Mouse (Mus musculus) left cerebral cortex, postnatal 4 days (tissue): ENCODE data around the gene Cdkn3. TPM values are rescaled to one million over a fixed set of nuclear protein-coding genes. Genes with fewer than 3 reads are reported as not detected.
A peak's percentile ranks its signal among the peaks of the same experiment; 100 is the strongest.
"Not testable (repeated sequence)": the region's sequence is repeated elsewhere in the genome, so short reads cannot be mapped to it uniquely, and the experiment has no call there.

Experiments
- DNase-seq: peaks from one replicate; pipeline ENCODE4 v3.0.0-alpha.2; 2022
- intact Hi-C: fragments of 180-260 bp; cut with DNase I; formaldehyde crosslinking; loops from one replicate; pipeline ENCODE4 v1.15.1; 2025
- total RNA-seq, 2 experiments: library from RNA; stranded (reverse); gene quantifications; 2 replicates each; pipeline ENCODE4 v1.2.3; 2021

The Cdkn3 gene
- 1 to 10 TPM; 3.0 to 5.1 TPM for total RNA-seq

DNA sequence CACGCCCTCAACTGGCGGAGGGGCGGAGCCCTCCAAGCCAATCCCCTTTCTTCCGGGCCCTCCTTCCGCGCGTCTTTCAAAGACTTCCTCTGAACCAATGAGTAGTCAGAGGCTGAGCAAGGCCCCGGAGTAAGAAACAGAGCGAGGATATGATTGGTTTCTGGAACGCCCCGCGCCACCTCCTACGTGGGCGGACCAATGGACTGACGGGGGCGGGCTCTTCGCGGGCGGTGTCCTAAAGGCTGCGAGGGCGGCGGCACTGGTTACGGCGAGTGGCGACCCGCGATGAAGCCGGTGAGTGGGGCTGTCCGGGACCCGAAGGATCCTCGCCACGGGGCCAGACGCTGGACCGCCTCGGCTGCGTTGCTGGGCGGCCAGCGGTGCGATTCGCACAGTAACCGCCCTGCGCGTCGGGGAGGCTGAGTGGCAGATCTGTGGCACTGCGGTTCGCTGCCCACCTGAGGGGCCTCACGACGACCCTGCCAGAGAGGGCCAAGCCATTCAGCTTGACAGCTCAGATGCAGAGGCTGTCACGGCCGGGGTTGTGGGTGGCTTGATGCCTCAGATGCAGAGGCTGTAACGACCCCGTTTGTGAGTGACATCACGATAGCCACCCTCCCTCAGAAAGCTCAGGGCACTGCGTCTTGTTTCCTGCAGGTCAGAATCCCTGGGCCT, at the start of gene Cdkn3:
Gene Cdkn3, plus strand, starts transcription at position 187 of the 675 bp plus-strand sequence.
- peak; percentile 86 for DNase-seq
- intact Hi-C loops: no loop called here

DNA sequence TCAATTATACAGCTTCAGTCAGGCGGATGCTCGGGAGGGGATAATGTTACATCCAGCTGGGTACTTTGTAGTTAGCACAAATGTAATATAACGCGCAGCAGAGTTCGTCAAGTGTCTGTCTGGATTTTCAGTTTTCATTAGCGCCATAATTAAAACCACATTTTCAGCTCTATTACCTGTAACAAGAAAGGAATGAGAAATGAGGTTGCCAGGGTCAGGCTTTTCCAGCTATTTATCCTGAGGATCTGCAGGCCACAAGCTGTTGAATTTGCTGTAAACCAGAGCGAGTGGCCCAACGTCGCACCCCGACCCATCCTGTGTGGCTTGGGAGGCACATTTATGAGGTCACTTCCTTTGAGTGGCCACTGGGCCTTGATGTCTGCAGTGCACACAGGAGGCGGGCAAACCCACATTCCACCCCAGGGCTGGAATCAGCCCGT, 41.8 kb upstream of the Cdkn3 start:
- intact Hi-C loops: no loop called here
- no peak for DNase-seq

DNA sequence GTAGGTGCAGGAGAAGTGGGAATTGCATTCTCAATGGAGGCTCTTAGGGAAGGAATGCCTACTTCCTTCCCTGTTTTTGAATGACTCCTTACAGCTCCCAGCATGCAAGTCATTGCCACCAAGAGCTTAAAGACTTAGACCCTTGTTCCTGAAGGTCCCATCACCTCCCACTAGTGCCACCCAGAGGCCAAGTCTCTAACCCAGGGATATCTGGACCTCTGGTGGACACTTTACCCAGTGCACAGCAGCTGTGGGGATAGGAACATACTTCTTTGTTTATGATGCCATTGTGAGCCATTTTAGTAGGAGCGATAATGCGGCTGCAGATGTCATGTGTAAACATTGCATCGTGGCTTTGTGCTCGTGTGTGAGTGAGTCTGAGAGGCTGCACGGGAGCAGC, 38.3 kb upstream of the Cdkn3 start:
- peak; percentile 34 for DNase-seq
- intact Hi-C loops: loop anchor here (10.0 kb wide), 2 partner anchors 847 to 947 kb away; no protein-coding TSS in a partner anchor

DNA sequence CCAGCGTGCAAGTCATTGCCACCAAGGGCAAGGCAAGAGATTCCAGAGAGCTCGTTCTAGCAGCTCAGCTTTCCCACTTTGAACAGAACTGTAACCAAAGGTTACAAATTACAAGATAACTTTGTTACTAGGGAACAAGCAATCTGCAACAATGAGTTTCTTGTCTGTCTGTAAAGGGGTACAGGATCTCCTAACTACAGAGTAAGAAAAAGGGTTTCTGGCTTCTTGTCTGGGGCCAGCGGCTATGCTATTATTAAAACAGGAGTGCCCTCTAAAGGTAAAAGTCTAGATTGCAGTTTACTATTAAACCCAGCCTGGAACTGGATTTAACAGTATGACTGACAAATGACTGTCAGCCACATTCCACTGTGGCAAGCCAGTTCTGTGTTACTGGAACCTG, 36.5 kb upstream of the Cdkn3 start:
- DNase-seq: no peak
- intact Hi-C loops: loop anchor here (10.0 kb wide), 2 partner anchors 849 to 949 kb away; no protein-coding TSS in a partner anchor

DNA sequence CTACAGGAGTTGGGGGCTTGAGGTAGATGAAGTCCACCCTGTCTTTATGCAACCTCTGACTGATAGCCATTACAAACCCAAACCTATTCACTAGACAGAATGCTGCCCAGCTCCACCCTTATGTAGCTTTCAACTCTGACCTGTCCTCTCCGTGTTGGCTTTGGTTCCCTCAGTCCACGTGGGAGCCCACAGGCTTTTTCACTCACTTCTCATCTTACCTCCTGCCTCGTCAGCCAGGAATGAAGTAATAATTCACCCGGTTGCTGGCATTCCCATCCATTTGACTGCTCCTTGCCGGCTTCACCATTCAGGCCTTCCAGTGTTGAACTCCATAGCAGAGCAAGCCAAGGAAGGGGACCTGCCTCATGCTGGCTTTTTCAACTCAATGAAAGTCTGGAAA, 35.4 kb upstream of the Cdkn3 start:
- intact Hi-C loops: loop anchor here (5.0 to 10.0 kb wide), 3 partner anchors 733 to 950 kb away; no protein-coding TSS in a partner anchor

DNA sequence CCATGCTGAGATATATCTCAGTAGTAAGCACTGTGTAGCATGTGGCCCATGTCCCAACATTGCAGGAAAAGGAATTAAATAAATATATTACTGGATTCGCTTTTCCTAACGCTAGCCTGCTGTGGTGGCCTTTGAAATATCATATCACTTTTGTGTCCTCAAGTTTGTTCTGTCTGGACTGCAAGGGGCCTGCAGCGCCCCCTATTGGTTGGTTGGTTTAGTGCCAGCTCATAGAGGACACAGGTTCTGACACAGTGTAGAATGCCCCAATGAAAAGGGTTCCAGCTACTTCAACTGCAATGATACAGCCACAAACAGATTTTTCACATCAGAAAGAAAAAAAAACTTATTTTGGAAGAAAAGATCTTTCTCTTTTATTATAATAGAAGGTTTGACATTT, 34.6 kb upstream of the Cdkn3 start:
- intact Hi-C loops: loop anchor here (5.0 to 10.0 kb wide), 3 partner anchors 733 to 951 kb away; no protein-coding TSS in a partner anchor
- peak; percentile 34 for DNase-seq

More for the DNA sequence above, 35.4 kb upstream of the Cdkn3 start:
- no peak for DNase-seq

DNA sequence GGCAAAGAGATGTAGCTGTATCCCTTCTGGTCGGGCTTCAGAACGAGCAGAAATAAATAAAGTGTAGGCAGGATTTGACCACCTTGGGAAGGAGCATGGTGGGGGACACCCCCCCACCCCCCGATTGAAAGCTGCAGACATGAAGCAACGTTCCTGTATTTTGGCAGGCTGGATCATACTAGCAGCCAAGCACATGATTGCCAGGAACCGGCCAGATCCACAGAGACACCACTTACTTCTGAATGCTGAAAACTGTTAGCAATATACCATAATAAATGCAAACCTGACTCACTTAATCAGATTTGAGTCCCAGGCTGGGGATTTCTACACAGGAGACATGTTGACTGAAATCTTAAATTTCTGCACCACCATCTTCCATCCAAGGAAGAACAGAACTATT, 26.1 kb upstream of the Cdkn3 start:
- intact Hi-C loops: no loop called here
- DNase-seq: no peak

DNA sequence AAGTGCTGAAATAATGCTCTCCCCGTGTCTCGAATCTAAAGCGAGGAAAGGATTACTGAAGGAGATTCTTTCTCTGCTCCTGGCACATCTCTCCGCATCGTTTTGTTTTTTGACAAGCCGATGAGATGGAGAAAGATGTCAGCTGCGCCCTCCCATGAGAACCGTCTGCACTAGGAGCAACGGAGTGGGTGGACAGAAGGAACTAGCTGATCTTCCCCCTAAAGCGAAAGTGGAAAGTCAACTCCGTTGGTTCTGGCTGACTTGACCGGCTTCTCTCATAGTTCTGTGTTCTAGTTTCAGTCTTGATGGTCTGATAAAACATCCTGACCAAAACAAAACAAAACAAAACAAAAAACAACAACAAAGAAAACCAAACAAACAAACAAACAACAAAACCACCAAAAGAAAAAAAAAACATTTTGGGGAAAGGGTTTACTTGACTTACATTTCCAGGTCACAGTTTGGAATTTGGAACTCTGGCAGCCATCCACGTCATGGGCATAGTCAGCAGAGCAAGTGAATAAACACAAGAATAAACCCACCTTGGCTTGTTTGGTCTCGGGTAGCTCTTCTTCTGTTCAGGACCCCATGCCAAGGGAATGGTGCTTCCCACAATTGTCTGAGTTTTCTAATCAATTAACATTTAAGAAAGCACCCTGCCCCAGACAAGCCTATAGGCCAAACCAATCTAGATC, 25.4 kb upstream of the Cdkn3 start:
- DNase-seq: no peak
- intact Hi-C loops: no loop called here

DNA sequence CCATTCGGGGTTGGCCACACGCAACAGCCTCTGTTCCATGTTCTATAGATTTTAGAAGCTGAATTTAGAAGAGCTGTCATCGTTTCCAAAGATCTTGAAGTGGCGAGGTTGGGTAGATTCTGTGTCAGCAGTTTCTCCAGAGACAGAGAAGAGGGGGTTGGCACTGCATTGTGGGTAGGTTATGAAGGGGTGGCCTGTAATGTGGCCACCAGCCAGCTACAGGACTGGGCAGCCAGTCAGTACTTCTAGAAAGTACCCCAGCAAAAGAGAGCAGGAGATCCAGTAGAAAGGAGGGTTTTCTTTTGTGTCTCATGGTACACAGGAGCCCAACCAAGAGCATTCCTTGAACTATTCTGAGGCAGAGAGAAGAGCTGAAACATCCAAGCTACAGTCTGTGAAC, 24.0 kb upstream of the Cdkn3 start:
- DNase-seq: no peak
- intact Hi-C loops: no loop called here

DNA sequence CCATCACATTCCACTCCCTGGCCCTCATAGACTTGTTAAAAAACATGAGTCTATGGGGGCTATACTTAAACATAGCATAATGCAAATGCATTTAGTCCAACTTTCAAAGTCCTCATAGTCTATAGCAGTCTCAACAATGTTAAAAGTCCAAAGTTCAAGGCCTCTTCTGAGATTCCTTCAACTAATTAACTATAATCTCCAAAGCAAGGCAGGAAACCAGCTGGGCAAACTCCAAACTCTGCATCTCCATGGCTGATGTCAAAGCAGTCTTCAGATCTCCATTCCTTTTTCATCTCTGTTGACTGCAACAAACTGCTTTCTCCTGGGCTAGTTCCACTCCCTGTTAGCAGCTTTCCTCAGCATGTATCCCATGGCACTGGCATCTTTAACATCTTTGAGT, 23.0 kb upstream of the Cdkn3 start:
- DNase-seq, intact Hi-C loops: not testable (repeated sequence)

DNA sequence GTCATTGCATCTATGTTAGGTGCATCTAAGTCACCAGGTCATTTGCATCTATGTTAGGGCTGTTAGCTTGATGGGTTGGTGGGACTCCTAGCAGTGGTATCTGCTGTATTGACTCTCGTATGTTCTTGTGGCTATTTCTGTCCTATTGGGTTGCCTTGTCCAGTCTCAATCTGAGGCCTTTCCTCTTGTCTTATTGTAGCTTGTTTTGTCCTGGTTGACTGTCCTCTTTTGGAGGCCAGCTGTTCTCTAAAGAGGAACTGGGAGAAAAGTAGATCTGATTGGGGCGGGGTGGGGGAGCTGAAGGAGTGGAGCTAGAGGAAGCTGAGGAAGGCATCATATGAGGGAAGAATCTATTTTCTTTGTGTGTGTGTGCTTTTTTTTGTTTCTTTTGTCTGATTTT, 17.7 kb upstream of the Cdkn3 start:
- no peak for DNase-seq
- intact Hi-C loops: no loop called here

DNA sequence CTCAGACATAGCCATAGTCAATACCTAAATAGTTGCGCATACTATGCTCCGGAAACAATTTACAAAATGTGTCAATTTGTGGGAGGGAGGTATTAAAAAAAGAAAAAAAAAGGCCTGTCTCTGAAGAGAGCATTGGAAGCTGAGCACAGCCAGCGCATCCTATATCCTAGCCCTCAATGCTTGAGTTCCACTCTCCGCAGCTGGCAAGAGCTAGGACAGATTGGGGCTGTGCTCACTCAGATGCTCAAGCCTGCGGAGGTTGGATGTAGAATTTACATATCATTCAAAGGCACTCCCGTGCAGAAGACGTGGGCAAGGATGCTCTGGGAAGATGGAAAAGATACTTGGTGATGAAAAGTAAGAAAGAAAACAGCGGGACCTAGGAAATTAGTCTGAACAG, 14.9 kb upstream of the Cdkn3 start:
- no peak for DNase-seq
- intact Hi-C loops: no loop called here

DNA sequence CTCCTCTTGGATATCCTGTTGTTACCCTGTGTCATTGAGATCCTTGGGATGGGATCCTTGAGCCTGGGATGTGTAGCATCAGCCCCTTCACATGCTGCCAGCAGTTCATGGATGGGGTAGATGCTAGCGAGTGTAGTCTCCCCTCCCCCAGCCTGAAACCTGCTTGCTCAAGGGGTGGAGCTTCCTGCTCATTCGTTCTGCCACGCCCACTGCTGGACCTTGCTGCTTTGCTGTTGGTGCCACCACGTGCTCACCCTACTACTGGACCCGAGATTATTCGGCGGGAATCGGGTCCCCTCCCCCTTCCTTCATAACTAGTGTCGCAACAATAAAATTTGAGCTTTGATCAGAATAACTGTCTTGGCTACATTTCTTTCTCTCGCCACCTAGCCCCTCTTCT, 6.0 kb upstream of the Cdkn3 start:
- intact Hi-C loops, DNase-seq: not testable (repeated sequence)

DNA sequence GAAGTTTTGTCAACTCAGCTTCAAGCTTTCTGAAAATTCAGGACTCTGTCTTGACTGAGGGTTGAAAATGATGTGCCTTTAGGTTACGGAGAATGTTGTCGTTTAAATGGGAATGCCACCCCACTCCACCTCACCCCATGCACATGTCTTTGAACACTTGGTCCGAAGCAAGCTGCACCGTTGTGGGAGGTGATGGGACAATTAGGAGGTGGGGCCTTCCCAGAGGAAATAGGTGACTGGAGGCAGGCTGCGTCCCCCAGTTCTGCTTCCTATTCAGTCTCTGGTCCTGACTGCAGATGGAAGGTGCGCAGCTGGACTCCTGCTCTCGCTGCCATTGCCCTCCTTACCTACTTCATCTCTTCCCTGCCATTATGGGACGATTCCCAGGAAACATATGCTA, 4.5 kb upstream of the Cdkn3 start:
- intact Hi-C loops: no loop called here
- DNase-seq: no peak

DNA sequence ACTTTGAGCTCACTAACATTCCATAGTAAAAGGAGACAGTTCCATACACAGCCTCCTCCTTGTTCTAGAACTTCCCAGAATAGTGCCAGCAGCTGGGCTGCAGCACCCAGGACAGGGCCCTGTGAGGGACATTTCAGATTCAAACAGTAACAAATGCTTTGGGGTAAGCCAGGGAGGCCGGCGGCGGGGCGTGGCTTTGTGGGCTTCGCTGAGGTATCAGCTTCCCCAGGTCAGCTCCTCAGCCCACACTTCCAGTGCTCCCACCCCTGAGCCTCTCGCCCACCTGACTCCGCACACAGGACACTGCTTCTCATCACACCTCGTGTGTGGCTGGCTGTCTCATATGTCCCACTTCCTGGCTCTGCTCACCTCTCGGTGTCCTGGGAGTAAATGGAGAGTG, 2.6 kb upstream of the Cdkn3 start:
- intact Hi-C loops: no loop called here
- DNase-seq: no peak

DNA sequence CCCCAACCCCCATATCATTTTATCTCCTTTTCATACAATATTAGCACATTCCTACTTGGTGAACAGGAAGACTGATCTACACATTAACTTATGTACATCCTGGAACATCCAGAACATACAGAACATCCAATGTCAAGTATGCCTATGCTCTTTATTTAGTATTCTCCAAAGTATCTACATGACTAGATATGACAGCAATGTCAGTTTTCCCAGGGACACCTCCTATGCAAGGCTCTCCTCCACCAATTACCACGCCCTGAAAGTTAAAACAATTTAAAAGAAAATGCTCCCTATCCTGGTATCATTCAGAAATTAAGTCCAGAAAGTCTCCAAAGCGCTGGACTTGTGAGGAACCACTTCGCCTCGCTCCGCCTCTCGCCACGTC, 379 bp upstream of the Cdkn3 start:
- no peak for DNase-seq
- intact Hi-C loops: no loop called here

DNA sequence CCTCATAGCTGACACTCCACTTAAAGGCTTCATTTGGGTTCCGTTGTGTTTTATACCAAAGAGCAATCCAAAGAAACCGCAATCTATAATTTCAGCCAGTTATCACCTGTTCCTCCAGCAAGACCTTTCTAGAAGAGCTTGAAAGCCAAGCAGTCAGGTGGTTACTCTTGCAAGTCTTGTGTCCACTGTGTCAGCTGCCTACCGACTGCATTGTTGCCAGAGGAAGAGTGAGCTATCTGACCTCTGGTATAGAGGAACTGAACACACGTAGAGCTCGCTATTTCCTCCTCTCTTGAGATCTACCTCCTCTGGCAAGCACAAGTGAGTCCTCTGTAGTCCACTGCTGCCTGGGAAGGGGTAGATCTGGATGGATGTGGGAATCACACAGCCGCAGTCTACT, 845 bp downstream of the Cdkn3 start:
- no peak for DNase-seq
- intact Hi-C loops: no loop called here

DNA sequence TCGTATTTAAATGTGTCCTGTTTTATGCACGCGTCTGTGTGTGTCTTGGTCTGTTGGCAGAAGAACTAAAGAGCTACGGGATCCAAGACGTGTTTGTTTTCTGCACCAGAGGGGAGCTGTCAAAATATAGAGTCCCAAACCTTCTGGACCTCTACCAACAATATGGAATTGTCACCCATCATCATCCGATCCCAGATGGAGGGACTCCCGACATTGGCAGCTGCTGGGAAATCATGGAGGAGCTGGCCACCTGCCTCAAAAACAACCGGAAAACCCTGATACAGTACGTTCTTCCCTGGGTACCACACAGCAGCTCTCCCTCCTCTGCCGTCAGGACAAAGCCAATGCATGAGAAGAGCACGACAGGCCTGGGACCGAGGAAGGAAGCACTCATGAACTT, 6.8 kb downstream of the Cdkn3 start:
- intact Hi-C loops: no loop called here
- DNase-seq: peak; percentile 34

DNA sequence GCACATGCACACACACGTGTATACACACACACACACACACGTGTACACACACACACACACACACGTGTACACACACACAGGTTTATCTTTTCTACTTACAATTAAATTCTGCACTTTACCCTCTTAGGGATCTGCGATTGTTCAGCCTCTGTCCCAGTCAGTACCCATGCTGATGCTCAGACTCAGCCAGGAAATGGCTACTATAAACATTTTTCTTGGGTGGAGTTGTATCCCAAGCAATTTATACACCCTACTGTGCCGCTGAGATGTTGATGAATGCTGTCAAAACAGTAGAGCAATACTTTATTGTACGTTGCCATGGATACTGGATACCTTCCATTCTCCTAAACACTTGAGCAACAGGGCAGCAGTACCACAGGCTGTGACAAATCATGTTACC, 9.7 kb downstream of the Cdkn3 start:
- intact Hi-C loops: no loop called here
- DNase-seq: no peak

DNA sequence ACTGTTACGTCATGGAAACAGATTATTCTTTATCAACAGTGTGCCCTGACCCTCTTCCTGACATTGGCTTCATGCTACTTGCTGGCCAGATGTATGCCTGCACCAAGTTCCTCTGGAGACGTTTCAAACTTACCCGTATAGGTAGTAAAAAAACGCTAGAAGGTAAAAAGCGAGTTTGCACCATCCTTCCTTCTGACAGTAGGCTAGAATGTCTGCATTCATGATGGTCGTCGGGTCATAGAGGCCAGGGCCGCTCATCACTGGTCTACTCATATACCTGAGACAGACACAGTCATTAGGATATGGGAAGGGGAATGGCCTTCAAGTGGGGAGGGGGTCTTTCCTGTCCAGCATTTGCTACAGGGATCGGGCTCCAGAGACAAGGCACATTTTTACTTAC, 18.4 kb downstream of the Cdkn3 start:
- no peak for DNase-seq
- intact Hi-C loops: no loop called here

DNA sequence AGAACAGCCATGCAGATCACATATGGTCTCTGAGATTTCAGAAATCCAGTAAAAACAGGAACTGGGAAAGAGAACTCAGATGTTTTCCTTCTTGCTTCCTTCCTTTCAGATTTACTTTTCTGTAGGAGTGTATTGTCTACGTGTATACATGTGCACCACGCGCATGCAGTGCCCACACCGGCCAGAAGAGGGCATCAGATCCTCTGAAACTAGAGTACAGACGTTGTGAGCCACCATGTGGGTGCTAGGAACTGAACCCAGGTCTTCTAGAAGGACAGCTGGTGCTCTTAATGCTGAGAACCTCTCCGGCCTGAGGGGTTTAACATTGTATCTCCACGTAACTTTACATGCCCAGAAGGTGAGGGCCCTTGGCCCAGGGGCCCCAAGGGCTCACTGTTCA, 18.9 kb downstream of the Cdkn3 start:
- intact Hi-C loops: no loop called here

DNA sequence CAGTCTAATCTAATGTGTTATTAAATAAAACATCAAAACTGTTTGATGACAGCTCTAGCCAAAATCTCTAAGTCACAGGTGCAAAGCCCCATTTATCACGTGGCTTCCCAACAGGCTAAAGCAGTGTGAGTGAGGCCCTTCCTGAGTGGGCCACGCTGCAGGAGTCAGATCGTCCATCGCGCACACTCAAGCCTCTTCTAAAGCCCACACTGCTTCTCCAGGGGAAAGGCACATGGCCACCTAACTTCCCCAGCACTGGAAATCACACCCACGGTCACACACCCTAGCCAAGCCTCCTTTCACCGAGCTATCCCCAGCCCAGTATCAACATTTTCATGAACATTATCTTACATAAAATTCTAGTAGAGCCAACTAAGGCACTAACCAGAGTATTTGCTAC, 20.7 kb downstream of the Cdkn3 start:
- intact Hi-C loops: no loop called here
- no peak for DNase-seq

More for the DNA sequence above, 18.9 kb downstream of the Cdkn3 start:
- DNase-seq: no peak
